Mouse (Mus musculus): ENCODE results near the gene Agbl4. TPM values are rescaled to one million over a fixed set of nuclear protein-coding genes. Genes with fewer than 3 reads are reported as not detected.

Gene Agbl4
- polyA plus RNA-seq, 1 experiment from 2014 or later, result 2.1 TPM

- H3K9me3 ChIP-seq (replicated peaks), result no peaks in the 10 kb centered on the region
- WGBS, result 81% methylated on average over 2 of the region's 2 CpGs
- no peak for ATAC-seq (ENCODE audit: low FRiP score)
- H3K36me3 ChIP-seq, result no peaks in the 10 kb centered on the region
- H3K4me1 ChIP-seq, result peaks cover 6% of the 10 kb centered on the region; the same call in 1 of the 2 replicates
- H3K27me3 ChIP-seq, result no peaks in the 10 kb centered on the region
- H3K9ac ChIP-seq, result no peak overlapping the region
- no peak overlapping the region for H3K4me3 ChIP-seq
- no peak overlapping the region for H3K4me2 ChIP-seq (replicated peaks)
- H3K27ac ChIP-seq, result no peak overlapping the region
These were observed 1072.4 kb downstream of the Agbl4 start for GRCm38 (mm10) chr4:111469847-111470246.

GRCm38 (mm10) chr4:111471726-111472125 lies 1074.3 kb downstream of the Agbl4 start:
- Histone ChIP-seq H3K27me3 (no peaks in the 10 kb centered on the region), H3K9me3 (replicated peaks) (no peaks in the 10 kb centered on the region), H3K27ac (no peak overlapping the region), H3K36me3 (no peaks in the 10 kb centered on the region), H3K4me3 (no peak overlapping the region), H3K9ac (no peak overlapping the region), H3K4me2 (replicated peaks) (no peak overlapping the region), H3K4me1 (peaks cover 17% of the 10 kb centered on the region)
- WGBS, result 86% methylated on average over 3 of the region's 3 CpGs
- no peak for ATAC-seq (ENCODE audit: low FRiP score)

- no peaks in the 10 kb centered on the region for H3K27me3 ChIP-seq
- ATAC-seq (ENCODE audit: low FRiP score), result no peak
- no peak overlapping the region for H3K4me2 ChIP-seq (replicated peaks)
- no peaks in the 10 kb centered on the region for H3K9me3 ChIP-seq (replicated peaks)
- no peak overlapping the region for H3K9ac ChIP-seq
- H3K36me3 ChIP-seq, result no peaks in the 10 kb centered on the region
- H3K4me1 ChIP-seq, result peaks cover 15% of the 10 kb centered on the region
- H3K4me3 ChIP-seq, result no peak overlapping the region
- WGBS, result 57% methylated on average over 3 of the region's 3 CpGs
- no peak overlapping the region for H3K27ac ChIP-seq
These were observed 1075.0 kb downstream of the Agbl4 start for GRCm38 (mm10) chr4:111472511-111472910.

- Histone ChIP-seq H3K4me3 (no peak overlapping the region), H3K36me3 (no peaks in the 10 kb centered on the region), H3K9ac (no peak overlapping the region), H3K27ac (no peak overlapping the region), H3K9me3 (replicated peaks) (no peaks in the 10 kb centered on the region), H3K27me3 (no peaks in the 10 kb centered on the region), H3K4me2 (replicated peaks) (no peak overlapping the region), H3K4me1 (peaks cover 19% of the 10 kb centered on the region)
- WGBS, result 82% methylated on average over 1 of the region's 1 CpGs
- no peak for ATAC-seq (ENCODE audit: low FRiP score)
These were observed 1075.6 kb downstream of the Agbl4 start for GRCm38 (mm10) chr4:111473014-111473413.

GRCm38 (mm10) chr4:111475374-111475971 lies 1078.0 kb downstream of the Agbl4 start:
- no peak overlapping the region for H3K9ac ChIP-seq
- H3K4me2 ChIP-seq (replicated peaks), result no peak overlapping the region
- H3K36me3 ChIP-seq, result no peaks in the 10 kb centered on the region
- no peaks in the 10 kb centered on the region for H3K9me3 ChIP-seq (replicated peaks)
- 41% methylated on average over 10 of the region's 10 CpGs for WGBS
- H3K27me3 ChIP-seq, result no peaks in the 10 kb centered on the region
- peaks cover 24% of the 10 kb centered on the region for H3K4me1 ChIP-seq
- no peak overlapping the region for H3K4me3 ChIP-seq
- peak overlapping the region; percentile 23; the same call in 1 of the 2 replicates for H3K27ac ChIP-seq
- peak; percentile 83 for ATAC-seq (ENCODE audit: low FRiP score)

- ATAC-seq (ENCODE audit: low FRiP score), result no peak
- H3K9me3 ChIP-seq (replicated peaks), result no peaks in the 10 kb centered on the region
- H3K4me1 ChIP-seq, result peaks cover 23% of the 10 kb centered on the region
- no peaks in the 10 kb centered on the region for H3K36me3 ChIP-seq
- no peak overlapping the region for H3K27ac ChIP-seq
- no peaks in the 10 kb centered on the region for H3K27me3 ChIP-seq
- H3K4me3 ChIP-seq, result no peak overlapping the region
- H3K9ac ChIP-seq, result no peak overlapping the region
- H3K4me2 ChIP-seq (replicated peaks), result no peak overlapping the region
- WGBS, result 47% methylated on average over 4 of the region's 4 CpGs
These were observed 1080.0 kb downstream of the Agbl4 start for GRCm38 (mm10) chr4:111477507-111477906.

- H3K9ac ChIP-seq, result no peak overlapping the region
- no peak overlapping the region for H3K27ac ChIP-seq
- no peaks in the 10 kb centered on the region for H3K9me3 ChIP-seq (replicated peaks)
- H3K4me2 ChIP-seq (replicated peaks), result no peak overlapping the region
- WGBS, result 93% methylated on average over 5 of the region's 5 CpGs
- ATAC-seq (ENCODE audit: low FRiP score), result no peak
- H3K4me3 ChIP-seq, result no peak overlapping the region
- H3K36me3 ChIP-seq, result no peaks in the 10 kb centered on the region
- H3K4me1 ChIP-seq, result peaks cover 5% of the 10 kb centered on the region
- H3K27me3 ChIP-seq, result no peaks in the 10 kb centered on the region
These were observed 1086.0 kb downstream of the Agbl4 start for GRCm38 (mm10) chr4:111483499-111483898.

- Histone ChIP-seq H3K27ac (no peak overlapping the region), H3K4me2 (replicated peaks) (no peak overlapping the region), H3K36me3 (no peaks in the 10 kb centered on the region), H3K9ac (no peak overlapping the region), H3K9me3 (replicated peaks) (no peaks in the 10 kb centered on the region), H3K4me1 (peaks cover 5% of the 10 kb centered on the region; the same call in 1 of the 2 replicates), H3K4me3 (no peak overlapping the region), H3K27me3 (no peaks in the 10 kb centered on the region)
- no peak for ATAC-seq (ENCODE audit: low FRiP score)
- 69% methylated on average over 5 of the region's 5 CpGs for WGBS
These were observed 1087.7 kb downstream of the Agbl4 start for GRCm38 (mm10) chr4:111485189-111485588.

GRCm38 (mm10) chr4:111486187-111486586 lies 1088.7 kb downstream of the Agbl4 start:
- Histone ChIP-seq H3K27ac (no peak overlapping the region), H3K9me3 (replicated peaks) (no peaks in the 10 kb centered on the region), H3K4me1 (peaks cover 5% of the 10 kb centered on the region; the same call in 1 of the 2 replicates), H3K9ac (no peak overlapping the region), H3K4me2 (replicated peaks) (no peak overlapping the region), H3K27me3 (no peaks in the 10 kb centered on the region), H3K4me3 (no peak overlapping the region), H3K36me3 (no peaks in the 10 kb centered on the region)
- 0 out of 2 replicates have a peak, but pooled peaks have one; percentile 47 for ATAC-seq (ENCODE audit: low FRiP score)
- 71% methylated on average over 5 of the region's 5 CpGs for WGBS

GRCm38 (mm10) chr4:111487233-111487843 lies 1089.9 kb downstream of the Agbl4 start:
- 81% methylated on average over 3 of the region's 4 CpGs for WGBS
- no peak overlapping the region for H3K9ac ChIP-seq
- no peak for ATAC-seq (ENCODE audit: low FRiP score)

GRCm38 (mm10) chr4:111493750-111494404 lies 1096.4 kb downstream of the Agbl4 start:
- no peak overlapping the region for H3K4me2 ChIP-seq (replicated peaks)
- H3K36me3 ChIP-seq, result no peaks in the 10 kb centered on the region
- H3K27me3 ChIP-seq, result no peaks in the 10 kb centered on the region
- 55% methylated on average over 5 of the region's 5 CpGs for WGBS
- 0 out of 2 replicates have a peak, but pooled peaks cover 2% of the 10 kb centered on the region for H3K4me1 ChIP-seq
- H3K9ac ChIP-seq, result no peak overlapping the region
- H3K4me3 ChIP-seq, result no peak overlapping the region
- peak; percentile 37; the same call in 1 of the 2 replicates for ATAC-seq (ENCODE audit: low FRiP score)
- no peak overlapping the region for H3K27ac ChIP-seq
- H3K9me3 ChIP-seq (replicated peaks), result no peaks in the 10 kb centered on the region

More at GRCm38 (mm10) chr4:111487233-111487843, 1089.9 kb downstream of the Agbl4 start:
- Histone ChIP-seq H3K27me3 (no peaks in the 10 kb centered on the region), H3K9me3 (replicated peaks) (no peaks in the 10 kb centered on the region), H3K4me3 (no peak overlapping the region), H3K4me1 (peaks cover 5% of the 10 kb centered on the region; the same call in 1 of the 2 replicates), H3K4me2 (replicated peaks) (no peak overlapping the region), H3K36me3 (no peaks in the 10 kb centered on the region), H3K27ac (no peak overlapping the region)

- no peaks in the 10 kb centered on the region for H3K9me3 ChIP-seq (replicated peaks)
- ATAC-seq (ENCODE audit: low FRiP score), result peak; percentile 21; the same call in 1 of the 2 replicates
- no peaks in the 10 kb centered on the region for H3K27me3 ChIP-seq
- H3K27ac ChIP-seq, result no peak overlapping the region
- no peak overlapping the region for H3K4me3 ChIP-seq
- H3K4me2 ChIP-seq (replicated peaks), result no peak overlapping the region
- no peaks in the 10 kb centered on the region for H3K36me3 ChIP-seq
- no peak overlapping the region for H3K9ac ChIP-seq
- 14% methylated on average over 2 of the region's 2 CpGs for WGBS
- H3K4me1 ChIP-seq, result 0 out of 2 replicates have a peak, but pooled peaks cover 2% of the 10 kb centered on the region
These were observed 1098.5 kb downstream of the Agbl4 start for GRCm38 (mm10) chr4:111495949-111496348.
